Mouse (Mus musculus): ENCODE results near the gene Stra6.

The Stra6 gene

DNA sequence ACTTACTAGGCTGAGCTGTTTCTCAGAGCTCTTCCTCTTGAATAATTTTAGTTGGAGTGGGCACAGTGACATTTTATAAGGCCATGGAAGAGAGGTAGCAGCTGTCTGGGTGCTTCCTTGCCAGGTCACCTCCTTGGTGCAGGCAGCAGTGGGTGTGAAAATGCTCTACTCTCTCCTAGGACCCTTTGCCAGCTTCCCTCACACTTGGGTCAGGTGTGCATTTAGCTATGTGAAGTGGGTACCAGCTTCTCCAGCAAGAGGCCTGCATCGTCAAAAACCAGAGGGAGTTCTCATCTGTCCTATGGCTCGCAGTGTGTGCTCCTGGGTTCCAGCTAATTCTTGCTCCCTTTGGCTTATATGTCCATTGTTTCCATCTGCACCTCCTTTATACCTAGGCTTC, 115.8 kb downstream of the Stra6 start:
- no peak for DNase-seq

DNA sequence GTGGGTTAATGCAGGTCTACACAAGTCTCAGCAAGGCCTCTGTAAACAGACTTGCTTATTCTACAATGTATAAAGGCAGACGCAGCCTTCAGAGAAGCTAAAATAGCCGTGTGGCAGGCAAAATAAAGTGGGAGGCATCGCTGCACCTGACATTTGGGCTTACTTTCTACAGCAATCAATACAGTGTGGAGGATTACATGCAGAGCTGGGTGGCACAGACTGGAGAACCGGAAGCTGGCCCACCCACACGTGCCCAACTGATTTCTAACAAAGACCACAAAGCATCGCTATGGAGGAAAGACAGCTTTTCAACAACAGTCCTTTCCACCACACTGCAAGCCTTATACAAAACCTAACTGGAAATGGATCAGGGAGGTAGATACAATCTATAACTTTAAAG, 120.9 kb downstream of the Stra6 start:
- DNase-seq, result no peak

DNA sequence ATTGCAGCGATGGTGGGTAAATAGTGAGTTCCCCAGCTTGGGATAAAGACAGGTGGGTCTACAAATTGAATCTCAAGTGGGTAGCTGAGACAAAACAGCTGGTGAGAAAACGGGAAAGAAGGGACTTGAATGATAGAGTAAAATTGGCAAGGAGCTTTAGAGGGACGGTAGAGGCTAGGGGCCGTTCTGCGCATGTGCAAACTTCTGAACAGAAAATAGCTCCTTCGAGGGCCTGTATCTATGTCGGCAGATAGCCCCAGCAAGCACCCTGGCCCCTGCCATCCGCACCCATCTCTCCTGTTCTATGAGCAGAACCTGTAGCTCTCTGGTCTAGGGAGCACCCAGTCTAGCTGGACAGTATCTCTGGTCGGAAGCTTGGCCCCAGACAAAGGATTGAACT, 130.6 kb downstream of the Stra6 start:
- DNase-seq, result no peak

DNA sequence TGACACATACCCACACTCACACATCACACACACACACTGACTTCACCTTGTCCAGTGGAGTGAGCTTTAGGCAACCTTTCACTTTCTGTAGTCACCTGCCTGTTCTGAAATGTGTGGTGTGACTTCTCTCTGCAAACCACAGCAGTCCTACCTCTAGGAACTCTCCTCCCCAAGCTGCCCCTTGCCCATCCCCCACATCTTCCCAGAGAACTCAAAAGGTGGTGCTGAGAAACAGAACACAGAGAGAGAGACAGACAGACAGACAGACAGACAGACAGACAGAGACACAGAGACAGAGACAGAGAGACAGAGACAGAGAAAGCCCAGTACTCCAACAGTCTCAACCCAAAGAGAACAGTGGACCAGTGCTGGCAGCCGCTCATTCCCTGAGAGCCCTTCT, 132.1 kb downstream of the Stra6 start:
- no peak for DNase-seq

DNA sequence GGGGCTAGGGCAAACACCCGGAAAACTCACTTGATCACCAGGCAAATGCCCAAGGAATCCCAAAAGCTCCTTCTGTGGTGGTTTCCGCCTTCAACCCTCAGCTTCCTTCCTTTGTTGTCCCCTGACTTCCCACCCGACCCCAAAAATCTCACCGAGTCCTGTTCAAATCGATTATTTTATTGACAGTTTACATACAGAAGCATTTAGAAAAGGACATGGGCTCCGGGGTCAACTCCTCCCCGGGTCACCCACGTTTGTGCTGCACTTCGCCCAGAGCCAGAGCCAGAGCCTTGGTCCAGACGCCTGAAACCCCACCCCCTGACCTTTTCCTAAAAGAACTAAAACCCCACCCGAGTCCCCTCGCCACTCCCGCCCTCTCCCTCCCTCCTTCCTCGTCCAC, 132.6 kb downstream of the Stra6 start:
- no peak for DNase-seq

DNA sequence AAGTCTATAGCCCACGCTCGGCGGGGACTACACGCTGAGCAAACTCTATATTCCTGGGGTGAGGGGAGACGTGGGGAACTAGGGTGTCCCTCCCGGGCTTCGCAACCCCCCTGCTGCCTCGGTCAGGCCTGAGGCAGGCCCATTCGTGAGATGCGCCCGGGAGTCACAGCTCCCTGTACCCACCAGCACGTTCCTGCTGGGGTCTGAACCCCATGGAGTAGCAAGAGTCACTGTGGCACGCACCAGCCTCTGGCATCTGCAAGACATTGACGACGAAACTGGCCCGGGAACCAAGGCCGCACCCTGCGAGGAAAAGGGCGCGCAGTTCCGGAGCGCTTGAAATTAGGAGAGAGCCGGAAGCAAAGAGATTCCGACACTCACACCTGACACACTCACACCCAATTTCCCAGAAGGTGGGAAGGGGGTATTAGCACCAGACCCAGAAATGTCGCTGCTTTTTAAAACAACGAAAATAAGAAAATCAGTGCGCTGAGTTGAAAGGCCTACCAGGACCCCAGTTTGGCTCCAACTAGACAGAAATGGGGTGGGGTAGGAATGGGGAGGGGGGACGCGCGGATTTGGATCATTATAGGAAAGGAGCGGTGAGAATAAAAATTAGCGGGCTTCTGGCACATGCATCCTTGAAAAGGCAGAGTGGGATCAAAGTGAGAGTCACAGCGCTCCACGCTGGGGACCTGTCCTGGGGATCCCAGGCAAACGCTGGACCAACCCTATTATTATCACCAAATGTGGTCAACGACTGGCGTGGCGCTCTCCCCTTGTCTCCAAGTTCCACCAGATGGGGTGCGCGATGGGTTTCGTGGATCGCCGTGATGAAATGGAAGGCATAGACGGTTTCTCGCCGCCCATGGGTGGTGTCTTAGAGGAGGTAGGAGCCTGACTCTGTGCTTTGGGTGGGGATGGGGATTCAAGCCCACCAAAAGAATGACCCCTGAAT, 133.3 kb downstream of the Stra6 start:
- no peak for DNase-seq

DNA sequence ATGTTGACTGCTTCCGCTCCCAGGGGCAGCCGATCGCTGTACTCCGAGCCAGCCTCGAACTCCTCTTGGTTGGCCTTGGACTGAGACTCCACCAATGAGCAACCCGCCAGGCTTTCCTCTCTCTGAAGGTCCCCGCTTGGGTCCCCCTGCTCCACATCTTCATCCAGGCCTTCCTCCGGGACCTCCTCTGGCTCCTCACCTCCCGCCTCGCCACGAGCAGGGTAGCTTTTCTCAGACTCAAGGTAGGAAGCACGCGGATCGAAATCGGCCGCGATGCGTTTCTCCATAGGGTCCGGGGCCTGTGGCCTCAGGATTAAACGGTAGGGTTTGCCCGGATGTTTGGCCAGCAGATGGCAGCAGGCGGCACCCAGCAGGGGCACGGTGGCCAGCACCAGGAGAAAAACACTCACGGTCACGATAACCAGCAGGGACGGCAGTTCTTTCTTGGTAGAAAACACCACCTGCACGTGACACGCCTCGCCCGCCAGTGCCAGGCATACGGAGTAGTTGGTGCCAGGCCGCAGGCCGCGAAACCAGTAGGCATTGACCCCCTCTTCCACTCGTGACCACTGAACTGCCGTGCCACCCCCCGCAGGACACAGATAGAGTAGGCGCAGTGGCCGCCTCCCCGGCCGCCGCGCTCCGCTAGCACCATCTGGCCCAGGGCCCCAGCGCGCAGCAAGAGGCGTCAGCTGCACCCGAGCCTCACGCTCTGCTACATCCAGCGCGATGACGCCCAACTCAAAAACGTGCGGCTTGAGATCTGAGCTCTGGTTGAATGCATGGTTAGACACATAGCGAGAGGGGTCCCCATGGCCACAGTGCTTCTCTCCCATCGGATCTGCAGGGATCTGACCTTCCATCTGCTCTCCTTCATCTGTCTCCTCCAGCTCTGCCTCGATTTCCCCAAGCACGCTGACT, 134.5 kb downstream of the Stra6 start:
- no peak for DNase-seq

DNA sequence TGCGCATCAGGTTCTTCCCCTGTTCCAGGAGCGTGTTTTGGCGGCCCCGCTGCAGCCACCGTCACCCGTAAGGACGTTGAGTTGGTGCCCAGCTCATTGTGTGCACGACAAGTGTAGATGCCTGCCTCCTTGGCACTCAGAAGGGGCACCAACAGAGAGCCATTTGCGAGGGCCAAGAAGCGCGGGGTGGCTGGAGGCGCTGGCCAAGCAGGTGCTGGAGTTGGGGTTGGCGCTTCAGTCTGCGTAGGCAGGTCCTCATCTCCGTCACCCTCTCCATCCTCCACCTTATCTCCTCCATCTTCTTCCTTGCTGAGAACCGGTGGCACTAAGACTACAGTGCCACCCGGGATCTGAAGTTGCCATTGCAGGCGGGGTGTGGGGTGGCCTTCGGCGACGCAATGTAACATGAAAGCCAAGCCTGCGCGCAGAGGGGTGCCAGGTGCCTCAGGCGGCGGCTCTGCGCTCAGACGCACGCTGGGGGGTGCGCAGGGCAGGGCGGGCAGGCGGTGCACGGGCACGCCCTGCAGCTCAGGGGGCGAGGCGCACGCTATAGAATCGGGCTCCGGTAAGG, 135.3 kb downstream of the Stra6 start:
- DNase-seq, result no peak

DNA sequence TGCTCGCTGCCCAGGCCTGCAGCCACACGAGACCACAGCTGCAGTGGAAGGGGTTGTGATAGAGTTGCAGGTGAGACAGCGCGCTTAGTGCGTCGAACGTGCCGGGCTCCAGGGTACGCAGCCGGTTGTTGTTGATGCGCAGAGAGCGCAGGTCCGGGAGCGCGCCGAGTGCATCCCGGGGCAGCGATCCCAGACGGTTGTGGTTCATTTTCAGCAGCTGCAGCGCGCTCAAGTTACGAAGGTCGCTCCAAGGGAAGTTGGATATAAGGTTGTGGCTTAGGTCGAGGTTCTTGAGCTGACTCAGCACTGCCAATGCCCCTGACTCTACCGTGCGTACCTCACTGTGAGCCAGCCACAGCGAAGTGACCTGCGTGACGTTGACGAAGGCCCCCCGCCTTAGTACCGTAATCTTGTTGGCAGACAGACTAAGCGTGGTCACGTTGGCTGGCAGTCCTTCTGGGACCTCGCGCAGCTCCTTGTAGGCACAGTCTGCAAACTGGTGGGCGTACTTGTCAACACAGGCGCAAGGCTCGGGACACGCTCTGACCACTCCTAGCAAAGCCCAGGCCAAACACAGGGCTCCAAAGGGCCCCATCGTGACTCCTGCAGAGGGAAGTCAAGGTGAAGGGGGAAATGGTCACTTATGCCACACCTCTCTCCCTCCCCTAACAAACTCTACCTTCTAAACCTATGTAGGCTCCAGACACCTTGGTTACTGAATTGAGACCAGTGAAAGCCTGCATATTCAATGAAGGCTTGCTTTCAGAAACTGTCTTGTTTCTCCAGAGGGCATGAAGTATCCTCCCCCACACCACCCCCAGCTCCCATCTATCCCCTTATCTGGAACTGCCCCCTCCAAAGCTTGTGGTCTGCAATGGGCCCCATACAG, 136.0 kb downstream of the Stra6 start:
- DNase-seq, result no peak

DNA sequence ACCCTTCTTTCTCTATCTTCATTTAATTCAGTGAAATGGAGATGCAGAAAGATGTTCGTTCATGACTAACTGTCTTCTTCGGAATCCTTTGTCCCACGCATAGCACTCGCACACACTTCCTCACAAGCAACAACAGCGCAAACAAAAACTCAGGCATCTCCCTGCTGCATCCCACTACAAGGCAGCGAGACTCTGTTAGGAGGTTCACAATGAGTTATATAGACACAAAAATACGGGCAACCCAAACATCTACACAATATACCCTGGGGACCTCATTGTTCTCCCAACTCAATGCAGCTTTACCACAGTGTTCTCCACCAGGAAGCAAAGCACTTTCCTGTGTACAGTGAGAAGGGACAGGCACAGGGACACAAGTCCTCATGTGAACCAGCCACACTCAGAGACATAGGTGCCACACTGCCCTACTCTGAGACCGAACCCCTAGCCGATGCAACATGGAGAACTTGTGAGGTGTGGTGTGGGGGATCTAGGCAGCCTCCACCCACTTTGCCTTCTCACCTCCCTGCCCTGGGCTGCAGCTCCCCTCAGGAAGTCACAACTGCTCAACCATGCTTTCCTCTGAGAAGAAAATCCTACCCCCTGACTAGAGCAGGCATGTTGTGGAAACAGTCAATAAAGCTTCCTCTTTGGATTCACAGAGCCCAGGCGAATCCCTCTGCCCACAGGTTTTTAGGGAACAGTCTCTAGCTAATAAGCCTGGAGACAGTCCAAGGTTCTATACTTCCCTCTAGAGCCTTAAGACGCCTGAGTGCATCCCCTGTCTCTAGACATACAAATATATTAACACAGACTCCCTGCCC, 136.9 kb downstream of the Stra6 start:
- DNase-seq, result no peak

DNA sequence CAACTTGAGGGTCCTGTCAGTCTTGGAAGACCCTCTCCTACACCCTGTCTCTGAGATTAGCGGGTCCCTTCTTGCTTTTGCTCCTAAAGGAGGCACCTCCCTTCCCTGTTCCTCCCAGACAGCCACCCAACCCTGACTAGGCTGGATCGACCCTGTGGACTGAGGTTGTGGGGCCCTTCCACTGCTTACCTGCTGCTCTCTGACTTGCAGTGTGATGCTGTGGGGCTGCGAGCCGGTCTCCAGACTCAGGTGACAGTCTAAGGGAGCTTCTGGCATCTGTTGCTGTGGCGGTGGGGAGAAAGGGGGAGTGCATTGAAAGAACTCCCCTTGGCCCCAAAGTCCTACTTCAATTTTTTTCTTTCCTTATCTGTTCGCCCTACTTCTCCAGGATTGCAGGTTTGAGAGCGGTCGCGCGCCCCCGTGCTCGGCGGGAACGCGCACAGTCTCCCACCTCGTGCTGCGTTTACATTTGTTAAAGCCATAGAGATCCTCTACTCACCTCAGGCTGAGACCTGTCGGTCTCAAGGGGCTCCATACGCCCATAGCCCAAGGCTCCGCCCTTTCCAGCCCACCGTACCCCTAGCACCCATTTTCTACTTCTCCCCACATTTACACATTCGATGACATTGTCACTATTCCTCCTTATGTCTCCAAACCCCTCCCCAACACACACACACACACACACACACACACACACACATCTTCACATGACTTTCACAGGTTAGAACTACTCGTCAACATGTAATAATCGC, 137.7 kb downstream of the Stra6 start:
- no peak for DNase-seq

DNA sequence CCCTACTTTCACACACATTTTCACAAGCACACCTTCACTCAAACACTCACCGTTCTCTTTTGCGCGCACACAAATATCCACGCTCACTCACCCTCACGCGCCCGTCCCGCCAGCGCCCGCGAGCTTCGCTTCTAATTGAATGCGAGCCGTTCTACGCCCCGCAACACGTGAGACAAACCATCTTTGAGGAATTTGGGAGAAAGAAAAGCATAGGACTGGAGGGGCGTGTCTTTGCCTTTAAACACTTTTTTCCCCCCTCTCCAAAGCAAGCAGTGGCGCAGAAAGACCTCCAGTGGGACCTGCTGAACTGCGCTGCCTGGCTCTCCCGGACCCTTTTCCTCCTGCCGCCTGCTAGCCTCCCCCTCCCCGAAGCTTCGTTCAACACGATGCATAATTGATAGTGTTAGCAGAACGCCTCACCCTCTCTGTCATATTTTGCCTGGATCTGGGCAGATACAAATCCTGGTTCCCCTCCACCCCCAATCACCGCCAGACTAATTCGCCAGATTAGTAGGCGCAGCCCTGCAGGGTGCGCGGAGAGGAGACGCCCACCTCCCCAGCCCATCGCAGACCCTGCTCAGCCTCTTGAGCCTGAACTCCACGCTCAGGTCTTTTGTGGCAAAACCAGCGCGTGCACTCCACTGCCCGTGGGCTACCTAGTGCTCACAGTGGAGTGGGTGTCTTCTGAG, 138.4 kb downstream of the Stra6 start:
- DNase-seq, result no peak

DNA sequence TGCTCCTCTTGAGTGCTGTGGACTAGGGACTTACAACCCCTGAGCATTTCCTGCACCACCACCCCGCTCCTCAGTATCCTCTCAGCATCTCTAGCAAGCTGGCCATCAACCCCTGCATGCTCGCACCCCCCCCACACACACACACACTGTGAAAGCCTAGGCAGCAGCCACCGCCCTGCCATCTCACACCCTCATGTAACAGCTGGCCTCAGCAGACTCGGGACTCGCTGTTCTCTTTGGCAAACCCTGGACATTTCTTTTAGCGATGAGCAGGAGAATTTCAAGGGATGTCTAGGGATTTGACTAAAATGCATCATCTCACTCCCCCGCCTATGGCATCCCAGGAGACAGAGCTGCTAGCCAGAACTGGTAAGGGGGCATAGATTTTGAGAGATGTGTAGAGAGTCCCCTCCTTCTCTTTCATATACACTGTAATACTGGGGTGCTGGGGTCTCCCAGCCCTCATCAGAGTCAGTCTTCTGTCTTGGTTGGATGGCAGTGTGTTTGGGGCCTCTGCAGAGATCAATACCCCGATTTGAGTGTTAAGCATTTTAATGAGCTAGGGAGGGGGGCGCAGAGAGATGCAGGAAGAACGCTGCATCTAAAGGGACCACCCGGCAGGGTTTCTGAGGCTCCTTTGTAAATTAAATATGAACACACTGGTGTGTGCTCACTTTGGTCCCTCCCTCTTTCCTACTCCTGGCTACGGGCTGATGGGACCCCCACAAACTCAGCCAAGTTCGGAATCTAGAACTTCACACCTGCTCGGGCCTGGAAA, 139.3 kb downstream of the Stra6 start:
- no peak for DNase-seq

All from thymus, adult 18-20 months (tissue).